Mouse (Mus musculus): ENCODE data around the gene Ksr2. TPM values are rescaled to one million over a fixed set of nuclear protein-coding genes. Genes with fewer than 3 reads are reported as not detected.
"Not testable (repeated sequence)": the region's sequence is repeated elsewhere in the genome, so short reads cannot be mapped to it uniquely, and the experiment has no call there.

Gene Ksr2
- polyA plus RNA-seq, 2 experiments from 2014 or later: 0.20 to 0.27 TPM

GRCm38 (mm10) chr5:117541654-117542053, 127.9 kb downstream of the Ksr2 start:
- no peak for ATAC-seq

- no peak for ATAC-seq
Measured at GRCm38 (mm10) chr5:117546694-117547268, 133.0 kb downstream of the Ksr2 start.

- ATAC-seq: no peak
Measured at GRCm38 (mm10) chr5:117550992-117551391, 137.2 kb downstream of the Ksr2 start.

- no peak for ATAC-seq
Measured at GRCm38 (mm10) chr5:117552096-117552495, 138.3 kb downstream of the Ksr2 start.

- no peak for ATAC-seq
Measured at GRCm38 (mm10) chr5:117554505-117554904, 140.7 kb downstream of the Ksr2 start.

- no peak for ATAC-seq
Measured at GRCm38 (mm10) chr5:117556570-117556969, 142.8 kb downstream of the Ksr2 start.

- no peak for ATAC-seq
Measured at GRCm38 (mm10) chr5:117561080-117561479, 147.3 kb downstream of the Ksr2 start.

GRCm38 (mm10) chr5:117566051-117566665, 152.4 kb downstream of the Ksr2 start:
- no peak for ATAC-seq

- ATAC-seq: no peak
Measured at GRCm38 (mm10) chr5:117569190-117569795, 155.5 kb downstream of the Ksr2 start.

- ATAC-seq: no peak
Measured at GRCm38 (mm10) chr5:117572428-117572827, 158.6 kb downstream of the Ksr2 start.

- ATAC-seq: no peak
Measured at GRCm38 (mm10) chr5:117574894-117575293, 161.1 kb downstream of the Ksr2 start.

GRCm38 (mm10) chr5:117577598-117577997, 163.8 kb downstream of the Ksr2 start:
- ATAC-seq: no peak

- no peak for ATAC-seq
Measured at GRCm38 (mm10) chr5:117581711-117582110, 167.9 kb downstream of the Ksr2 start.

GRCm38 (mm10) chr5:117584428-117584827, 170.6 kb downstream of the Ksr2 start:
- no peak for ATAC-seq

GRCm38 (mm10) chr5:117589266-117589665, 175.5 kb downstream of the Ksr2 start:
- no peak for ATAC-seq

- ATAC-seq: no peak
Measured at GRCm38 (mm10) chr5:117593273-117593672, 179.5 kb downstream of the Ksr2 start.

- ATAC-seq: no peak
Measured at GRCm38 (mm10) chr5:117596803-117597202, 183.0 kb downstream of the Ksr2 start.

GRCm38 (mm10) chr5:117602026-117602425, 188.2 kb downstream of the Ksr2 start:
- no peak for ATAC-seq

- ATAC-seq: no peak
Measured at GRCm38 (mm10) chr5:117607761-117608309, 194.0 kb downstream of the Ksr2 start.

GRCm38 (mm10) chr5:117614331-117615024, 200.7 kb downstream of the Ksr2 start:
- ATAC-seq: no peak

GRCm38 (mm10) chr5:117620292-117620691, 206.5 kb downstream of the Ksr2 start:
- ATAC-seq: no peak

GRCm38 (mm10) chr5:117622221-117622620, 208.4 kb downstream of the Ksr2 start:
- no peak for ATAC-seq

- ATAC-seq: not testable (repeated sequence)
Measured at GRCm38 (mm10) chr5:117623206-117623605, 209.4 kb downstream of the Ksr2 start.
